Mouse (Mus musculus): ENCODE measurements around the gene Pnma1. TPM values are rescaled to one million over a fixed set of nuclear protein-coding genes. Genes with fewer than 3 reads are reported as not detected.

The Pnma1 gene
- polyA plus RNA-seq (2015; fragmentation: Illumina TruSeq; extraction: RNeasy Lipid Tissue Mini Kit (QIAGEN cat#74804); ENCODE audit: low read depth, low replicate concordance): 3.8 TPM

DNA sequence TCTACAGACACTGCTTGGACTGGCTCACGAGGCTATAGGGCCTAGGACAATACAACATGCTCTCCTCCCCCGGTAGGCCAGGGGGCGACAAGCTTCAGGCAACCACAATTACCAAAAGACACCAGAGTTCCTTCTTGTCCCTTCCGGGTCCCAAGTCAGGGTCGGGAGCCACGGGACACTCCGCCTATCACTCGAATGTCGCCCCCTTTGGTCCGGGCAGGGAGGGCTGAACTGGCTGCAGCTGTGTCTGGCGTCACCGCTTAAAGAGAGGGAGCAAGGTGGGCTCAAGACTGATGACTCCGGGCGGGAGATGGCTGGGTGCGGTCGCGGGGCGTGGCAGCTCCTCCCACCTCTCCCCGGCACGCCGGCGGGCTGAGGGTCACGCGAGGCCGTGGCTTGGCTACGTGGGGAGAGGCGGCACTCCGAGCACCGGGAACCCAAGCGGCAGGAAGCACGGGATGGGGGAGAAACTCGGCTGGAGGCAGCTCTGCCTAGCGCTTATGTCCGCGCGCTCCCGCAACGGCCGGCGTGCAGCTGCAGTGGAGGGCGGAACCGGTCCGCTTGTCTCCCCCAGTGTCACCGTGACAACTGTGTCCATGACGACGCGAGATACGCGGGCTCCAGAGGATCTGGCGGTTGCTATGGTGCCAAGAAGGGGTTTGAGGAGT lies at the start of gene Pnma1:
TSS of gene Pnma1 (minus strand) at position 536 of the 668 bp plus-strand sequence.

DNA sequence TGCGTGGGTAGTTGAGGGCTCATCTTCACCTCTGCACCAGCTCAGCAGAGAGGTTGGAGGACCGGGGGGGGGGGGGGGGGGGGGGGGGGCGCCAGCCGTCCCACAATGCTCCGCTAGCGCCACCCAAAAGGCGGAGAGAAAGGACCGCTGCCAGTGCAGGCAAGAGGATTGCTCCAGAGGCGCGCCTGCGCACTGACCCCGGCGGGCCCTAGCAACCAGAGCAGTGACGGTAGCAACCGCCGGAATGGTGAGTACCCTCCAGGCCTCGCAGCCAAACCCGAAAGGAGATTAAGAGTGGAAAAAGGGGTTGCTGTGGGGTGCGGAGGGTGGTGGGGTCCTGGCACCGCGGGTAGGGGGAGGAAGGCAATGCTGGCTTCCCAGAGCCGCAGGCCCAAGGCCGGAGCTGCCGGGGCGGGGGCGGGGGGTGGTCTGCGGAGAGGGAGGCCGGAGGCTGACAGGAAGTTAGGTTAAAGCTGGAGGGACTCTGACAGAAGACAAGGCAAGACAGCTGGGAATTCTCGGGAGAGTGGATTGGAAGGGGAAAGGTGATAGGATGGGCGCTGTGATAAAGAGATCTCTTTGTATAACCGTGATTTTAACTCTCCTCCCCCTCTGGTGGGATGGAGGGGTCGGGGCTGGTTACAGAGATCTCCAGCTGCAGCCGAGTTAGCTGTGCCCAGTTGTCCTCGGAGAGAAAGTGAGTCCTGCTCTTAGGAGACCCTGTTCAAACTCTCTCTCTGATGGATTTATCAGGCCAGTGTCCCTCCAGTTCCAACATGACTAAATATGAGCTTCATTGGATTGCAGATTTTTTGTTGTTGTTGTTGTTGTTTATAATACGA lies 33.9 kb downstream of the Pnma1 start, which contains the start of gene Dnal1:
TSS of gene Dnal1 (plus strand) at position 214 of the 842 bp plus-strand sequence.

DNA sequence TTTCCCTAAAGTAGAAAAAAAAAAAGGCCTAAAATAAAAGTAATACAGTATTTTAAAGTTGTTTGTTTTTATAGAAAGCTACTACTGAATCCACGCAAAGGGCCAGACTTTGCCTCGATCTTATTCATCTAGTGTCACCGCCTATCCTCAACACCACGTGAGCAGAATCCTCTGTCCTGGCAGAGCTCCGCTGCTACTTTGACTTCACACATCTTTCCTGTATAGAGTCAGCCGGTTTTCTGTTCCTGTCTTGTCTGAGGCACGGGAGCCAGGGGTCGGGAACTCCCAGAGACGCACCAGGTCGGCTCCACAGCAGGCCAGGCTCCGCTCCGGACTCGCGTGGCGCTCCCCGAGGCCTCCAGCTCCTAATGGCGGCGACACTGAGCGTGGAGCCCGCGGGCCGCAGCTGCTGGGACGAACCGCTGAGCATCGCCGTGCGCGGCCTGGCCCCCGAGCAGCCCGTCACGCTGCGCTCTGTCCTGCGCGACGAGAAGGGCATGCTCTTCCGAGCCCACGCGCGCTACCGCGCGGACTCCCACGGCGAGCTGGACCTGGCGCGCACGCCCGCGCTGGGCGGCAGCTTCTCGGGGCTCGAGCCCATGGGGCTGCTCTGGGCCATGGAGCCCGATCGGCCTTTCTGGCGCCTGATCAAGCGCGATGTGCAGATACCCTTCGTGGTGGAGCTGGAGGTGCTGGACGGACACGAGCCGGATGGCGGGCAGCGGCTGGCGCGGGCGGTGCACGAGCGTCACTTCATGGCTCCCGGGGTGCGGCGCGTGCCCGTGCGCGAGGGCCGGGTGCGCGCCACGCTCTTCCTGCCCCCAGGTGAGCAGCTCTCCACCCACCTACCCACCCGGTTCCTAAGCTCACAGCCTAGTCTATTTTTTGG lies 47.4 kb downstream of the Pnma1 start, which contains the start of gene Acot6:
TSS of gene Acot6 (plus strand) at position 51 of the 889 bp plus-strand sequence.

Other genes with a start within 250 kb of the Pnma1 start
- 42.0 TPM for gene Numb, start 226.6 kb downstream of the Pnma1 start, polyA plus RNA-seq (2015; fragmentation: Illumina TruSeq; extraction: RNeasy Lipid Tissue Mini Kit (QIAGEN cat#74804); ENCODE audit: low read depth, low replicate concordance)
- 10.2 TPM for gene Riox1, start 197.9 kb downstream of the Pnma1 start, polyA plus RNA-seq (2015; fragmentation: Illumina TruSeq; extraction: RNeasy Lipid Tissue Mini Kit (QIAGEN cat#74804); ENCODE audit: low read depth, low replicate concordance)
- gene Heatr4, start 163.6 kb downstream of the Pnma1 start, polyA plus RNA-seq (2015; fragmentation: Illumina TruSeq; extraction: RNeasy Lipid Tissue Mini Kit (QIAGEN cat#74804); ENCODE audit: low read depth, low replicate concordance): not detected
- gene Acot2, start 160.6 kb downstream of the Pnma1 start, polyA plus RNA-seq (2015; fragmentation: Illumina TruSeq; extraction: RNeasy Lipid Tissue Mini Kit (QIAGEN cat#74804); ENCODE audit: low read depth, low replicate concordance): 5.5 TPM
- 35.0 TPM for gene Acot1, start 139.0 kb downstream of the Pnma1 start, polyA plus RNA-seq (2015; fragmentation: Illumina TruSeq; extraction: RNeasy Lipid Tissue Mini Kit (QIAGEN cat#74804); ENCODE audit: low read depth, low replicate concordance)
- gene Acot4, start 110.1 kb downstream of the Pnma1 start, polyA plus RNA-seq (2015; fragmentation: Illumina TruSeq; extraction: RNeasy Lipid Tissue Mini Kit (QIAGEN cat#74804); ENCODE audit: low read depth, low replicate concordance): 1.4 TPM
- not detected for gene Gm49366, start 109.6 kb downstream of the Pnma1 start, polyA plus RNA-seq (2015; fragmentation: Illumina TruSeq; extraction: RNeasy Lipid Tissue Mini Kit (QIAGEN cat#74804); ENCODE audit: low read depth, low replicate concordance)
- gene Acot3, start 96.3 kb downstream of the Pnma1 start, polyA plus RNA-seq (2015; fragmentation: Illumina TruSeq; extraction: RNeasy Lipid Tissue Mini Kit (QIAGEN cat#74804); ENCODE audit: low read depth, low replicate concordance): 1.8 TPM
- gene Acot5, start 79.2 kb downstream of the Pnma1 start, polyA plus RNA-seq (2015; fragmentation: Illumina TruSeq; extraction: RNeasy Lipid Tissue Mini Kit (QIAGEN cat#74804); ENCODE audit: low read depth, low replicate concordance): 3.6 TPM
- 5.0 TPM for gene Acot6, start 47.8 kb downstream of the Pnma1 start, polyA plus RNA-seq (2015; fragmentation: Illumina TruSeq; extraction: RNeasy Lipid Tissue Mini Kit (QIAGEN cat#74804); ENCODE audit: low read depth, low replicate concordance)
- gene Dnal1, start 34.1 kb downstream of the Pnma1 start, polyA plus RNA-seq (2015; fragmentation: Illumina TruSeq; extraction: RNeasy Lipid Tissue Mini Kit (QIAGEN cat#74804); ENCODE audit: low read depth, low replicate concordance): 63.1 TPM
- 6.4 TPM for gene Elmsan1, start 70.4 kb upstream of the Pnma1 start, polyA plus RNA-seq (2015; fragmentation: Illumina TruSeq; extraction: RNeasy Lipid Tissue Mini Kit (QIAGEN cat#74804); ENCODE audit: low read depth, low replicate concordance)
- gene Ptgr2, start 136.7 kb upstream of the Pnma1 start, polyA plus RNA-seq (2015; fragmentation: Illumina TruSeq; extraction: RNeasy Lipid Tissue Mini Kit (QIAGEN cat#74804); ENCODE audit: low read depth, low replicate concordance): 51.7 TPM
- gene Zfp410, start 168.4 kb upstream of the Pnma1 start, polyA plus RNA-seq (2015; fragmentation: Illumina TruSeq; extraction: RNeasy Lipid Tissue Mini Kit (QIAGEN cat#74804); ENCODE audit: low read depth, low replicate concordance): 36.8 TPM
- 31.8 TPM for gene Coq6, start 213.2 kb upstream of the Pnma1 start, polyA plus RNA-seq (2015; fragmentation: Illumina TruSeq; extraction: RNeasy Lipid Tissue Mini Kit (QIAGEN cat#74804); ENCODE audit: low read depth, low replicate concordance)
- gene Fam161b, start 213.3 kb upstream of the Pnma1 start, polyA plus RNA-seq (2015; fragmentation: Illumina TruSeq; extraction: RNeasy Lipid Tissue Mini Kit (QIAGEN cat#74804); ENCODE audit: low read depth, low replicate concordance): 13.5 TPM

Data from brain, adult 10 weeks (tissue).